9 mouse cellular contexts compared by ENCODE assay signal in the genomic region with DNA sequence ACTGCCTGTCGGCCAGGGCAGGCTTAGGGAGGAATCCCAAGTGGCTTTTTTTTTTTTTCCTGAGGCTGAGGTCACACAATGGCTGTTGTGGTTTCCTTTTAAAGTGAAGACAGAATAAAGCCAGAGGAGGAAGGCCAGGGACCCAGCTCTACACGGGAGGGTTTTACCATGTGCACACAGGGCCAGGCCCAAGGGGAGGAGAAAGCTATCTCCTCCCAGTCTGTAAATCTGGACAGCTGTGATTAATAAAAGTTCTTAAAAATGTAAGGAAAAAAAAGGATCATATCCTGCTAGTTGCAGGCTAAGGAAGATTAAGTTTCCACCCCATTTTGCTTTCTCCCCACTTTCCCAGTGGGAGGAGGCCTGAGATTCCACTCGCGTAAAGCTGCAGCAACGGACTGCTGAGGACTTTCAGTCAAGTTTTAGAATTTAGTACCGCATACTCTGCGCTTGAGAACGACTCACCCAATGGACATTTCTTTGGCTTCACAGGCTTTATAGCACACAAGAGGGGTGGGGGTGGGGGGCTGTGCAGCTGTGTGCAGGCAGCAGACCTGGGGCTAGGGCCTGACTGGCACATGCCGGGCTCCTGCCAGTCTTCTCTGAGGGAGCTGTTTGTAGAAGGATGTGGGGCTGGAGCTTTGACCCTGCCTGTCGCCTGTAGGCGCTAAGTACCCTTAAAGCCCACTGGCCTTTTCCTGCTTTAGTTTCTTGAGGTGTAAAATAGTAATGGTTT.
DNase-seq lines count a peak whose midpoint lies in the region; ATAC-seq lines count a peak whose summit lies in the region.
"Had no signal": no experiment of that assay in that cellular context is flagged by ENCODE, and none has a peak within 500 bp of the region (broad histone marks: within the 10 kb centered on the region; RNA-seq: fewer than 3 reads in every experiment).

No protein-coding gene starts in this region.

- WGBS in kidney, embryonic 16.5 days, result 18% methylated on average over 11 of the region's 11 CpGs
- WGBS in embryonic facial prominence, embryonic 12.5 days, result 6% methylated on average over 11 of the region's 11 CpGs
- 48% methylated on average over 11 of the region's 11 CpGs for WGBS in hindbrain, embryonic 10.5 days
- WGBS in midbrain, embryonic 13.5 days, result 22% methylated on average over 11 of the region's 11 CpGs

- no peaks in the 10 kb centered on the region for H3K9me3 ChIP-seq in kidney, embryonic 16.5 days (ENCODE audit: low read length)
- H3K9me3 ChIP-seq in embryonic facial prominence, embryonic 12.5 days, result no peaks in the 10 kb centered on the region
- no peaks in the 10 kb centered on the region for H3K9me3 ChIP-seq in hindbrain, embryonic 10.5 days
- H3K9me3 ChIP-seq in midbrain, embryonic 13.5 days, result no peaks in the 10 kb centered on the region

- no peak overlapping the region for H3K4me3 ChIP-seq in kidney, embryonic 16.5 days (ENCODE audit: low read length)
- H3K4me3 ChIP-seq in embryonic facial prominence, embryonic 12.5 days, result no peak overlapping the region
- no peak overlapping the region for H3K4me3 ChIP-seq in hindbrain, embryonic 10.5 days
- H3K4me3 ChIP-seq in midbrain, embryonic 13.5 days (replicated peaks), result no peak overlapping the region

- H3K27ac ChIP-seq in kidney, embryonic 16.5 days (ENCODE audit: low read length), result peak overlapping the region; percentile 96
- H3K27ac ChIP-seq in embryonic facial prominence, embryonic 12.5 days, result peak overlapping the region; percentile 98
- peak overlapping the region; percentile 84 for H3K27ac ChIP-seq in hindbrain, embryonic 10.5 days
- peak overlapping the region; percentile 70 for H3K27ac ChIP-seq in midbrain, embryonic 13.5 days
- H3K27ac ChIP-seq: macrophage had no signal

- ATAC-seq in kidney, embryonic 16.5 days (ENCODE audit: low FRiP score, low TSS enrichment), result peak; percentile 27; the same call in 1 of the 2 replicates
- no peak for ATAC-seq in embryonic facial prominence, embryonic 12.5 days (ENCODE audit: insufficient number of reproducible peaks, insufficient read depth, low FRiP score, low TSS enrichment)
- ATAC-seq in midbrain, embryonic 13.5 days, result no peak

- H3K36me3 ChIP-seq in kidney, embryonic 16.5 days (ENCODE audit: insufficient read depth, low read length), result peaks cover 14% of the 10 kb centered on the region
- H3K36me3 ChIP-seq in embryonic facial prominence, embryonic 12.5 days, result peaks cover 18% of the 10 kb centered on the region
- peaks cover 18% of the 10 kb centered on the region for H3K36me3 ChIP-seq in hindbrain, embryonic 10.5 days
- H3K36me3 ChIP-seq in midbrain, embryonic 13.5 days, result peaks cover 15% of the 10 kb centered on the region

- peaks cover 65% of the 10 kb centered on the region for H3K4me1 ChIP-seq in kidney, embryonic 16.5 days (ENCODE audit: insufficient read depth, low read length)
- peaks cover 82% of the 10 kb centered on the region for H3K4me1 ChIP-seq in embryonic facial prominence, embryonic 12.5 days
- peaks cover 62% of the 10 kb centered on the region for H3K4me1 ChIP-seq in hindbrain, embryonic 10.5 days (replicated peaks)
- peaks cover 68% of the 10 kb centered on the region for H3K4me1 ChIP-seq in midbrain, embryonic 13.5 days (replicated peaks)

- peak overlapping the region; percentile 24 for H3K4me2 ChIP-seq in kidney, embryonic 16.5 days (replicated peaks; ENCODE audit: low read depth, low read length)
- H3K4me2 ChIP-seq in embryonic facial prominence, embryonic 12.5 days (replicated peaks), result peak overlapping the region; percentile 49
- no peak overlapping the region for H3K4me2 ChIP-seq in midbrain, embryonic 13.5 days (replicated peaks)

- no peak for DNase-seq in kidney, postnatal 36 days
- peak; percentile 39 for DNase-seq in hindbrain, embryonic 10.5 days (ENCODE audit: low spot score)
- no peak for DNase-seq in frontal cortex, postnatal 25 days (ENCODE audit: low spot score in 2 of 2)
- DNase-seq in layer of hippocampus, postnatal 36 days, result no peak
- DNase-seq in thymus, postnatal 25 days, result no peak

- no peaks in the 10 kb centered on the region for H3K27me3 ChIP-seq in kidney, embryonic 16.5 days (ENCODE audit: insufficient read depth, low read length)
- no peaks in the 10 kb centered on the region for H3K27me3 ChIP-seq in embryonic facial prominence, embryonic 12.5 days
- no peaks in the 10 kb centered on the region for H3K27me3 ChIP-seq in hindbrain, embryonic 10.5 days (ENCODE audit: insufficient read depth, poor library complexity, severe bottlenecking)
- no peaks in the 10 kb centered on the region for H3K27me3 ChIP-seq in midbrain, embryonic 13.5 days

- peak overlapping the region; percentile 33; the same call in 1 of the 2 replicates for H3K9ac ChIP-seq in kidney, embryonic 16.5 days (replicated peaks; ENCODE audit: low read length)
- no peak overlapping the region for H3K9ac ChIP-seq in embryonic facial prominence, embryonic 12.5 days
- 0 out of 2 replicates have a peak overlapping the region, but pooled peaks have one; percentile 36 for H3K9ac ChIP-seq in midbrain, embryonic 13.5 days (replicated peaks)
